8 mouse cellular contexts compared by ENCODE assay signal in genomic region chr17:45598891-45599290, GRCm38 (mm10). TPM values are rescaled to one million over a fixed set of nuclear protein-coding genes. Genes with fewer than 3 reads are reported as not detected.
DNase-seq lines count a peak whose midpoint lies in the region; ATAC-seq and TF ChIP-seq lines count a peak whose summit lies in the region.
"Had no signal": no experiment of that assay in that cellular context is flagged by ENCODE, and none has a peak within 500 bp of the region (broad histone marks: within the 10 kb centered on the region; RNA-seq: fewer than 3 reads in every experiment).

No protein-coding gene starts in this region.

- H3K9me3 ChIP-seq in lung, embryonic 16.5 days (ENCODE audit: control insufficient read depth, low read length) = no peaks in the 10 kb centered on the region
- H3K9me3 ChIP-seq in forebrain, embryonic 14.5 days (replicated peaks; ENCODE audit: control insufficient read depth, low read length) = no peaks in the 10 kb centered on the region
- H3K9me3 ChIP-seq in limb, embryonic 13.5 days = no peaks in the 10 kb centered on the region
- H3K9me3 ChIP-seq in stomach, embryonic 15.5 days = no peaks in the 10 kb centered on the region

- ATAC-seq in lung, embryonic 16.5 days (ENCODE audit: low read depth) = no peak
- ATAC-seq in forebrain, embryonic 14.5 days = no peak
- no peak for ATAC-seq in limb, embryonic 13.5 days (ENCODE audit: low FRiP score, low read depth)
- peak; percentile 3; the same call in 1 of the 2 replicates for ATAC-seq in stomach, embryonic 15.5 days (ENCODE audit: insufficient read depth, low FRiP score, low read depth)
- ATAC-seq in activated CD4-positive, CD25-positive, alpha-beta regulatory T cell, adult 4 months = no peak

- TF ChIP-seq POLR2A in lung, adult 2 months (IDR thresholded peaks at IDR 0.05; ENCODE audit: borderline replicate concordance, extremely low read depth, low read depth, low read length) = no peak

- H3K36me3 ChIP-seq in lung, embryonic 16.5 days (ENCODE audit: control insufficient read depth, insufficient read depth, low read length) = no peaks in the 10 kb centered on the region
- no peaks in the 10 kb centered on the region for H3K36me3 ChIP-seq in forebrain, embryonic 14.5 days (ENCODE audit: control insufficient read depth, insufficient read depth, low read length)
- no peaks in the 10 kb centered on the region for H3K36me3 ChIP-seq in limb, embryonic 13.5 days
- no peaks in the 10 kb centered on the region for H3K36me3 ChIP-seq in stomach, embryonic 15.5 days

- 29% methylated on average over 3 of the region's 3 CpGs for WGBS in lung, embryonic 16.5 days
- 17% methylated on average over 3 of the region's 3 CpGs for WGBS in lung, adult 2 months
- 42% methylated on average over 3 of the region's 3 CpGs for WGBS in forebrain, embryonic 14.5 days
- 65% methylated on average over 3 of the region's 3 CpGs for WGBS in limb, embryonic 13.5 days
- 29% methylated on average over 3 of the region's 3 CpGs for WGBS in stomach, embryonic 15.5 days

- H3K4me3 ChIP-seq in lung, embryonic 16.5 days (ENCODE audit: low read length) = peak overlapping the region; percentile 44
- H3K4me3 ChIP-seq in lung, adult 2 months (replicated peaks; ENCODE audit: extremely low read depth, low read depth, low read length) = no peak overlapping the region
- H3K4me3 ChIP-seq in forebrain, embryonic 14.5 days (ENCODE audit: low read depth, low read length) = no peak overlapping the region
- H3K4me3 ChIP-seq in limb, embryonic 13.5 days = no peak overlapping the region
- H3K4me3 ChIP-seq in stomach, embryonic 15.5 days (replicated peaks) = peak overlapping the region; percentile 33

- 0 out of 2 replicates have a peak, but pooled peaks cover 2% of the 10 kb centered on the region for H3K27me3 ChIP-seq in lung, embryonic 16.5 days (ENCODE audit: control insufficient read depth, insufficient read depth, low read depth, low read length)
- peaks cover 30% of the 10 kb centered on the region for H3K27me3 ChIP-seq in forebrain, embryonic 14.5 days (replicated peaks; ENCODE audit: control insufficient read depth, insufficient read depth, low read length)
- peaks cover 53% of the 10 kb centered on the region for H3K27me3 ChIP-seq in limb, embryonic 13.5 days
- H3K27me3 ChIP-seq in stomach, embryonic 15.5 days (replicated peaks) = no peaks in the 10 kb centered on the region

- peaks cover 37% of the 10 kb centered on the region for H3K4me1 ChIP-seq in lung, embryonic 16.5 days (replicated peaks; ENCODE audit: control insufficient read depth, insufficient read depth, low read length)
- H3K4me1 ChIP-seq in lung, adult 2 months (ENCODE audit: control insufficient read depth, insufficient read depth, low read length) = peaks cover 16% of the 10 kb centered on the region
- H3K4me1 ChIP-seq in forebrain, embryonic 14.5 days (ENCODE audit: control insufficient read depth, insufficient read depth, low read length) = peaks cover 19% of the 10 kb centered on the region; the same call in 1 of the 2 replicates
- peaks cover 58% of the 10 kb centered on the region for H3K4me1 ChIP-seq in limb, embryonic 13.5 days
- H3K4me1 ChIP-seq in stomach, embryonic 15.5 days = peaks cover 55% of the 10 kb centered on the region

- H3K4me2 ChIP-seq in lung, embryonic 16.5 days (ENCODE audit: low read depth, low read length) = peak overlapping the region; percentile 71
- H3K4me2 ChIP-seq in forebrain, embryonic 14.5 days (ENCODE audit: low read length) = peak overlapping the region; percentile 55; the same call in 1 of the 2 replicates
- H3K4me2 ChIP-seq in limb, embryonic 13.5 days (replicated peaks) = peak overlapping the region; percentile 67; the same call in 1 of the 2 replicates
- peak overlapping the region; percentile 72 for H3K4me2 ChIP-seq in stomach, embryonic 15.5 days

- H3K9ac ChIP-seq in lung, embryonic 16.5 days (ENCODE audit: low read length) = peak overlapping the region; percentile 61; the same call in 1 of the 2 replicates
- H3K9ac ChIP-seq in forebrain, embryonic 14.5 days (ENCODE audit: low read length) = no peak overlapping the region
- H3K9ac ChIP-seq in limb, embryonic 13.5 days = no peak overlapping the region
- no peak overlapping the region for H3K9ac ChIP-seq in stomach, embryonic 15.5 days

- no peak overlapping the region for H3K27ac ChIP-seq in lung, embryonic 16.5 days (ENCODE audit: low read length)
- H3K27ac ChIP-seq in forebrain, embryonic 14.5 days (ENCODE audit: low read depth, low read length) = no peak overlapping the region
- H3K27ac ChIP-seq in limb, embryonic 13.5 days = no peak overlapping the region
- H3K27ac ChIP-seq in stomach, embryonic 15.5 days = peak overlapping the region; percentile 37; the same call in 1 of the 2 replicates

- no peak for DNase-seq in lung, adult 2 months
- DNase-seq in forebrain, embryonic 14.5 days (ENCODE audit: low spot score) = no peak
- DNase-seq in adrenal gland, postnatal 25 days = no peak

- TF ChIP-seq CTCF in lung, adult 2 months (IDR thresholded peaks at IDR 0.05; ENCODE audit: insufficient read depth, low read length) = no peak

RNA-seq across cellular contexts. Expression of gene Slc29a1, which starts 0.5 kb away (rescaled TPM):
- polyA plus RNA-seq in lung, embryonic 16.5 days (2015; fragmentation: Nextera tagmentation; extraction: Ambion mirVana) = 100 and 106 TPM in 2 replicates
- polyA plus RNA-seq in lung, adult 2 months (2012; rRNA removed) = 185 and 186 TPM in 2 replicates
- 53.0 and 60.9 TPM in 2 replicates for polyA plus RNA-seq in forebrain, embryonic 14.5 days (2014; fragmentation: Nextera tagmentation; extraction: Ambion mirVana)
- 74.0 and 83.4 TPM in 2 replicates for polyA plus RNA-seq in limb, embryonic 13.5 days (2015; fragmentation: Nextera tagmentation; extraction: Ambion mirVana)
- polyA plus RNA-seq in stomach, embryonic 15.5 days (2015; fragmentation: Nextera tagmentation; extraction: Ambion mirVana) = 83.4 and 88.9 TPM in 2 replicates
- total RNA-seq in adrenal gland, postnatal 25 days (2021) = 151 and 173 TPM in 2 replicates
- polyA plus RNA-seq in activated CD4-positive, CD25-positive, alpha-beta regulatory T cell, adult 4 months (2017; shearing (Covaris generic)) = 10 to 100 TPM; 82.3 to 85.3 TPM

RNA-seq across cellular contexts. Expression of gene Mymx, which starts 3.0 kb away (rescaled TPM):
- 0.39 and 0.91 TPM in 2 replicates for polyA plus RNA-seq in lung, embryonic 16.5 days (2015; fragmentation: Nextera tagmentation; extraction: Ambion mirVana)
- not detected in 2 replicates for polyA plus RNA-seq in lung, adult 2 months (2012; rRNA removed)
- not detected in 2 replicates for polyA plus RNA-seq in forebrain, embryonic 14.5 days (2014; fragmentation: Nextera tagmentation; extraction: Ambion mirVana)
- 26.5 and 26.7 TPM in 2 replicates for polyA plus RNA-seq in limb, embryonic 13.5 days (2015; fragmentation: Nextera tagmentation; extraction: Ambion mirVana)
- 0.40 and 1.3 TPM in 2 replicates for polyA plus RNA-seq in stomach, embryonic 15.5 days (2015; fragmentation: Nextera tagmentation; extraction: Ambion mirVana)
- not detected in 2 replicates for total RNA-seq in adrenal gland, postnatal 25 days (2021)
- polyA plus RNA-seq in activated CD4-positive, CD25-positive, alpha-beta regulatory T cell, adult 4 months (2017; shearing (Covaris generic)) = not detected
- polyA plus RNA-seq: cortical plate, adult 2 months had no signal

RNA-seq across cellular contexts. Expression of gene Hsp90ab1, which starts 25.8 kb away (rescaled TPM):
- 1,477 and 1,506 TPM in 2 replicates for polyA plus RNA-seq in lung, embryonic 16.5 days (2015; fragmentation: Nextera tagmentation; extraction: Ambion mirVana)
- polyA plus RNA-seq in lung, adult 2 months (2012; rRNA removed) = 212 and 340 TPM in 2 replicates
- polyA plus RNA-seq in forebrain, embryonic 14.5 days (2014; fragmentation: Nextera tagmentation; extraction: Ambion mirVana) = 1,462 and 1,472 TPM in 2 replicates
- 1,635 and 1,682 TPM in 2 replicates for polyA plus RNA-seq in limb, embryonic 13.5 days (2015; fragmentation: Nextera tagmentation; extraction: Ambion mirVana)
- polyA plus RNA-seq in stomach, embryonic 15.5 days (2015; fragmentation: Nextera tagmentation; extraction: Ambion mirVana) = 1,532 and 1,551 TPM in 2 replicates
- total RNA-seq in adrenal gland, postnatal 25 days (2021) = 1,940 and 2,378 TPM in 2 replicates
- 100 to 1,000 TPM; 836 to 982 TPM for polyA plus RNA-seq in activated CD4-positive, CD25-positive, alpha-beta regulatory T cell, adult 4 months (2017; shearing (Covaris generic))

RNA-seq across cellular contexts. Expression of gene Slc35b2, which starts 35.2 kb away (rescaled TPM):
- polyA plus RNA-seq in lung, embryonic 16.5 days (2015; fragmentation: Nextera tagmentation; extraction: Ambion mirVana) = 130 and 131 TPM in 2 replicates
- 89.9 and 102 TPM in 2 replicates for polyA plus RNA-seq in lung, adult 2 months (2012; rRNA removed)
- 99.4 and 102 TPM in 2 replicates for polyA plus RNA-seq in forebrain, embryonic 14.5 days (2014; fragmentation: Nextera tagmentation; extraction: Ambion mirVana)
- polyA plus RNA-seq in limb, embryonic 13.5 days (2015; fragmentation: Nextera tagmentation; extraction: Ambion mirVana) = 114 and 127 TPM in 2 replicates
- polyA plus RNA-seq in stomach, embryonic 15.5 days (2015; fragmentation: Nextera tagmentation; extraction: Ambion mirVana) = 115 and 131 TPM in 2 replicates
- 59.6 and 74.2 TPM in 2 replicates for total RNA-seq in adrenal gland, postnatal 25 days (2021)
- polyA plus RNA-seq in activated CD4-positive, CD25-positive, alpha-beta regulatory T cell, adult 4 months (2017; shearing (Covaris generic)) = 10 to 100 TPM; 27.7 to 33.8 TPM

RNA-seq across cellular contexts. Expression of gene Nfkbie, which starts 43.4 kb away (rescaled TPM):
- 3.1 and 3.5 TPM in 2 replicates for polyA plus RNA-seq in lung, embryonic 16.5 days (2015; fragmentation: Nextera tagmentation; extraction: Ambion mirVana)
- polyA plus RNA-seq in lung, adult 2 months (2012; rRNA removed) = 7.2 and 7.8 TPM in 2 replicates
- 3.3 and 4.1 TPM in 2 replicates for polyA plus RNA-seq in forebrain, embryonic 14.5 days (2014; fragmentation: Nextera tagmentation; extraction: Ambion mirVana)
- 6.2 and 6.3 TPM in 2 replicates for polyA plus RNA-seq in limb, embryonic 13.5 days (2015; fragmentation: Nextera tagmentation; extraction: Ambion mirVana)
- 4.3 and 4.4 TPM in 2 replicates for polyA plus RNA-seq in stomach, embryonic 15.5 days (2015; fragmentation: Nextera tagmentation; extraction: Ambion mirVana)
- 3.1 and 3.6 TPM in 2 replicates for total RNA-seq in adrenal gland, postnatal 25 days (2021)
- 10 to 100 TPM; 28.3 to 50.2 TPM for polyA plus RNA-seq in activated CD4-positive, CD25-positive, alpha-beta regulatory T cell, adult 4 months (2017; shearing (Covaris generic))

Comparison
In these comparisons a context has a peak if more than half of its experiments do, and no peak if none do; other contexts are left out.
1. H3K4me3 ChIP-seq: peak in lung, embryonic 16.5 days (single experiment) and stomach, embryonic 15.5 days (single experiment); none in lung, adult 2 months (single experiment), forebrain, embryonic 14.5 days (single experiment) and limb, embryonic 13.5 days (single experiment).
2. RNA of gene Mymx, which starts 3.0 kb away (polyA plus RNA-seq): 26.5 to 26.7 TPM in limb, embryonic 13.5 days; 0.40 to 1.3 TPM in stomach, embryonic 15.5 days, 0.39 to 0.91 TPM in lung, embryonic 16.5 days, not detected in lung, adult 2 months, not detected in forebrain, embryonic 14.5 days and not detected in activated CD4-positive, CD25-positive, alpha-beta regulatory T cell, adult 4 months; every median in the first group is over 10 times any median in the second.
3. Peak in every context shown above with its lines, with median percentiles within 50 percentile points of each other: H3K4me2 ChIP-seq.